Mouse (Mus musculus) brown adipose tissue, adult 24 weeks (tissue): Measurements from ENCODE around the gene Ifitm10. TPM values are rescaled to one million over a fixed set of nuclear protein-coding genes. Genes with fewer than 3 reads are reported as not detected.
"Not testable (repeated sequence)": the region's sequence is repeated elsewhere in the genome, so short reads cannot be mapped to it uniquely, and the experiment has no call there.

ENCODE experiments used
- H3K27ac ChIP-seq: fragments of 200-500 bp; replicated peaks from 2 replicates; pipeline ENCODE4 v1.5.1; 2012; ENCODE audit warnings: low read depth, mild to moderate bottlenecking, low read length
- H3K4me1 ChIP-seq: fragments of 200-500 bp; 2 replicates; pipeline ENCODE4 v1.6.1; 2012; ENCODE audit warnings: low read length, mixed read lengths; ENCODE audit not compliant: control insufficient read depth, insufficient read depth, insufficient read length
- H3K4me3 ChIP-seq: fragments of 200-500 bp; 2 replicates; pipeline ENCODE4 v1.5.1; 2012; ENCODE audit warnings: low read depth, mild to moderate bottlenecking, low read length, moderate library complexity; ENCODE audit not compliant: insufficient read depth
- polyA plus RNA-seq: library from polyadenylated mRNA; stranded (reverse); fragments of >200 nt; gene quantifications from 2 replicates; pipeline ENCODE4 v1.2.4, GENCODE M21; 2012; ENCODE audit not compliant: missing spikeins, insufficient read depth, insufficient read length

Ifitm10 gene
- polyA plus RNA-seq, 1 experiment = 1.5 TPM

DNA sequence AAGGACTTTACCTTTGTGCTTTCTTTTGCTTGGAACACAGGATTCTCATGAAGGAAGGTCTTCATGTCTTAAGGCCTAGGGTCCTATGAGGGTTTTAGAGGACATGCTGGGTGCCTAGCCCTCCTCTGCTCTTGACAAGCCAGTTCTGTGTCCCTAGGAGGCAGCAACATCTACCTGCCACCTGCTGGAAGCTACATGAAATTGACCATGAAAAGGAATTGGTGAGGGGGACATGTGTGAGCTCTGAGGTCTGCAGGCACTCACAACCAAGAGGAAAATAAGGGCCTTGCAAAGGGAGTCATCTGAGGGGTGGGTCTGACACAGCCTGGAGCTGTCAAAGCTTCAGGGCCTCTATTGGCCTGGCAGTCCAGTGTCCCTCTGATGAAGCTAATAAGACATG is 78.1 kb downstream of the Ifitm10 start:
- H3K4me1 ChIP-seq = no peaks in the 10 kb centered on the region
- H3K4me3 ChIP-seq = no peak overlapping the region
- no peak overlapping the region for H3K27ac ChIP-seq

- not testable (repeated sequence) for H3K4me3 ChIP-seq, H3K4me1 ChIP-seq, H3K27ac ChIP-seq
These were observed 79.7 kb downstream of the Ifitm10 start for GRCm38 (mm10) chr7:142293851-142294250.

DNA sequence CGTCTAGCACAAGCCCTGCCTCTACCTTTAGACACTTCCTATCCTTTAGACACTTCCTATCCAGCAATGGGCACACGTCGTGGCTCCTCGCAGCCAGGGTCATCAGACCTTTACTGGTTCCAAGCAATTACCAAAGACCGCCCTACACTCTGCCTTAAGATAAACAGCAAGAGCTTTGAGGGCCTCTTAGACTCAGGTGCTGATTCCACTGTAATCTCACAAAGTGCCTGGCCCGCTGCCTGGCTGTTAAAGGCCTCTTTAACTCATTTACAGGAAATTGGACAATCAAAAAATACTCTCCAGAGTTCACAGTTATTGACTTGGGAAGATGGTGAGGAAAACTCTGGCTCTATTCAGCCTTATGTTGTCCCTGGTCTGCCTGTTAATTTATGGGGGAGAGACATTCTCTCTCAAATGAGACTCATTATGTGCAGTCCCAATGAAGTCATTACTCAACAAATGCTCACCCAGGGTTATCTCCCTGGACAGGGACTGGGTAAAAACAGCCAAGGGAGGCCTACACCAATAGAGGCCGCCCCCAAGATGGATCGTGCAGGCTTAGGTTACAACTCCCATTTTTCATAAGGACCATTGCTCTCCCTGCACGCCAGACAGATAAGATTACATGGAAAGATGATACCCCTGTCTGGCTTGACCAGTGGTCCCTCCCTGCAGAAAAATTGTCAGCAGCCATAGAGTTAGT is 87.5 kb downstream of the Ifitm10 start:
- not testable (repeated sequence) for H3K4me1 ChIP-seq, H3K27ac ChIP-seq, H3K4me3 ChIP-seq

DNA sequence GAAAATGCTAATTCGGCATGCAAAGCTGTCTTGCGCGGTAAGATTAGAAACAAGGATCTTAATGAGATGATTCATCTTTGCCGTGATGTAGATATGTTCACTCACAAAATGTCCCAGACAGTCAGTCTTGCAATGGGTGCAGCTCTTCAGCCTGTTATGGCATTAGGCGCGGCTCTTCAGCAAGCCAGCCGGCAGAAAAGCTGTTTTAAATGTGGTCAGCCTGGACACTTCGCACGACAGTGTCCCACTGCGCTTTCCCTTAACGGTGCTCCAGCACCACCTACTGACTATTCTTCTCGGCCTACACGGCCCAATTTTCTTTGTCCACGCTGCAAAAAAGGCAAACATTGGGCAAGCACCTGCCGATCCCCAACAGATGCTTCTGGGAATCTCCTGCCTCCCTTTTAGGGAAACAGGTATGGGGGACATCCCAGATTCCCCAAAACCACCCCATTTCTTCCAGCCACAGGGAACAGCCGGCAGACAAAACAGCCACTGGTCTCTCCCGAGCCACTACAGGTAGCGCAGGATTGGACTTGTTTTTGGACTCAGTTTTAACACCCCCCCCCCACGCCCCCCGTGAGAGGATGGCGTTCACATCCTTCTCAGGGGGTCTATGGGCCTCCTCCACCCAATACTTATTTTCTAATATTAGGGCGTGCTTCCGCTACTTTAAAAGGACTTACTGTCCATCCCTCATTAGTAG is 88.3 kb downstream of the Ifitm10 start:
- Histone ChIP-seq H3K4me3 (peak overlapping the region; percentile 11; the same call in 1 of the 2 replicates), H3K27ac (no peak overlapping the region)

DNA sequence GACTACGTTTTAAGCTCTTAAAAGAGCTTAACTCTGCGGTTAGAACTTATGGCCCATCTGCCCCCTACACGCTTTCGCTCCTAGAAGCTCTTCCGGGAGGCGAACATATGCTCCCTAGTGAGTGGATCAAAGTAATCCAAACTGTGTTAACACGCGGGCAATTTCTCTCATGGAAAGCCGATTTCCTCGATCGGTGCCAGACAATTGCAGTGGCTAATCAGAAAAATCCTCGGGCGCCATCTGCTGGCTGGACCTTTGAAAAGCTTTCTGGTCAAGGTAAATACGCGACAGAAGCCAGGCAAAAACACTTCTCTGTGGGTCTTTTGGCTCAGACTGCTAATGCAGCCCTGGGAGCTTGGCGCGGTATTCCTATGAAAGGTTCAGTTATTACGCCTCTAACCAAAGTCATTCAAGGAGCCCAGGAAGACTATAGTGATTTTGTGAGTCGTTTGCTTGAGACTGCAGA is 88.9 kb downstream of the Ifitm10 start:
- peak overlapping the region; percentile 87 for H3K4me3 ChIP-seq

More for the DNA sequence above, 88.3 kb downstream of the Ifitm10 start:
- H3K4me1 ChIP-seq = no peaks in the 10 kb centered on the region

DNA sequence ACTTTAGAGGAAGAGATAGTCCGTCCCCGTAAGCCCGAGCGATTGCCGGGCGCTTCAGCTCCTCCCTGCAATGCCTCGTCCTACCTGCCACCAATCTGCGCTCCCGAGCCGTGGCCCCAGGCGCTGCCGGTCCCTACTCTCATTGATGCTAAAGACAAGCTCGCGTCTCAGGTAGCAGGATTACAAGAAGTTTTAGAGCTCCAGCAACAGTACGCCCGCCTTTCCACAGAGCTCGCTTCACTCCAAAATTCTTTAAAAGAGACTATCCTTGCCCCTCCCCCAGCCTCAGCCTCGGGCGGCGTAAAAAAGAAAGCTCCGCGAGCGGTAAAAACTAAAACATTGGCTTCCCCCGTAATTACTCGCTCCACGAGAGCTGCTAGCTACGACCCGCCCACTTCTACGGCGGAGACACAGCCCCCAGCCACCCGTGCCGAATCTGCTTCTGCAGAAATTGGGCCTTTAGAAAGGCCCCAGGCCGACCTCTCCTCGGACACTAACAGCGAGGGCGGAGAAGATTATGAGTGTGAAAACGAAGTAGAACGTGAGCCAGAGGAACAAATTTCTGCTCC is 89.4 kb downstream of the Ifitm10 start:
- Histone ChIP-seq H3K4me3 (peak overlapping the region; percentile 87), H3K27ac (peak overlapping the region; percentile 65), H3K4me1 (no peaks in the 10 kb centered on the region)

More for the DNA sequence above, 88.9 kb downstream of the Ifitm10 start:
- peak overlapping the region; percentile 65 for H3K27ac ChIP-seq
- no peaks in the 10 kb centered on the region for H3K4me1 ChIP-seq

- H3K4me3 ChIP-seq, H3K27ac ChIP-seq, H3K4me1 ChIP-seq: not testable (repeated sequence)
These were observed 90.7 kb downstream of the Ifitm10 start for GRCm38 (mm10) chr7:142282847-142283246.

GRCm38 (mm10) chr7:142279291-142279690 is 94.3 kb downstream of the Ifitm10 start:
- not testable (repeated sequence) for H3K27ac ChIP-seq, H3K4me3 ChIP-seq, H3K4me1 ChIP-seq

GRCm38 (mm10) chr7:142278183-142278582 is 95.4 kb downstream of the Ifitm10 start:
- H3K4me1 ChIP-seq, H3K4me3 ChIP-seq, H3K27ac ChIP-seq: not testable (repeated sequence)

Other genes starting within 250 kb of the Ifitm10 start
- not detected in 2 replicates for gene Gm39115, start 237.7 kb downstream of the Ifitm10 start, polyA plus RNA-seq
- gene Gm45337, start 229.1 kb downstream of the Ifitm10 start, polyA plus RNA-seq = not detected in 2 replicates
- gene Gm29735, start 216.6 kb downstream of the Ifitm10 start, polyA plus RNA-seq = not detected in 2 replicates
- not detected in 2 replicates for gene Gm4553, start 208.0 kb downstream of the Ifitm10 start, polyA plus RNA-seq
- not detected in 2 replicates for gene Krtap5-2, start 197.7 kb downstream of the Ifitm10 start, polyA plus RNA-seq
- not detected in 2 replicates for gene Gm10153, start 183.4 kb downstream of the Ifitm10 start, polyA plus RNA-seq
- gene Krtap5-3, start 172.4 kb downstream of the Ifitm10 start, polyA plus RNA-seq = not detected in 2 replicates
- gene Gm7579, start 161.9 kb downstream of the Ifitm10 start, polyA plus RNA-seq = not detected in 2 replicates
- gene Krtap5-5, start 143.8 kb downstream of the Ifitm10 start, polyA plus RNA-seq = not detected in 2 replicates
- not detected in 2 replicates for gene Gm40460, start 132.7 kb downstream of the Ifitm10 start, polyA plus RNA-seq
- gene Gm2431, start 115.4 kb downstream of the Ifitm10 start, polyA plus RNA-seq = not detected in 2 replicates
- gene Gm4559, start 99.4 kb downstream of the Ifitm10 start, polyA plus RNA-seq = not detected in 2 replicates
- not detected in 2 replicates for gene Krtap5-1, start 76.6 kb downstream of the Ifitm10 start, polyA plus RNA-seq
- gene Krtap5-4, start 70.2 kb downstream of the Ifitm10 start, polyA plus RNA-seq = not detected in 2 replicates
- 3.0 and 3.8 TPM in 2 replicates for gene Gm49369, start 8.9 kb upstream of the Ifitm10 start, polyA plus RNA-seq
- gene Ctsd, start 14.3 kb upstream of the Ifitm10 start, polyA plus RNA-seq = 1,099 and 1,150 TPM in 2 replicates
- not detected in 2 replicates for gene Syt8, start 61.1 kb upstream of the Ifitm10 start, polyA plus RNA-seq
- gene Tnni2, start 68.1 kb upstream of the Ifitm10 start, polyA plus RNA-seq = 232 and 484 TPM in 2 replicates
- gene Lsp1, start 87.1 kb upstream of the Ifitm10 start, polyA plus RNA-seq = 18.0 and 22.8 TPM in 2 replicates
- gene Tnnt3, start 125.1 kb upstream of the Ifitm10 start, polyA plus RNA-seq = 455 and 586 TPM in 2 replicates
- gene Mrpl23, start 158.9 kb upstream of the Ifitm10 start, polyA plus RNA-seq = 3.6 and 8.8 TPM in 2 replicates